Mouse (Mus musculus) liver, embryonic 14.5 days (tissue): Measurements from ENCODE around the gene Igdcc3. TPM values are rescaled to one million over a fixed set of nuclear protein-coding genes. Genes with fewer than 3 reads are reported as not detected.

ENCODE experiments used
- ATAC-seq: fragments of 200-750 bp; cut with Nextera tagmentation; 2 replicates; pipeline ENCODE4 v1.8.0; 2017; ENCODE audit warnings: moderate number of reproducible peaks, mild to moderate bottlenecking, moderate library complexity; ENCODE audit not compliant: insufficient read depth
- DNase-seq, 3 experiments: peaks; one replicate each; pipeline ENCODE4 v3.0.0-alpha.2; 2012 to 2013; ENCODE audit warnings: low read depth in 3 of 3, low spot score in 3 of 3
- H3K27ac ChIP-seq: fragments of 300-500 bp; sonication (generic); 2 replicates; pipeline ENCODE4 v1.5.1; 2014; ENCODE audit warnings: moderate library complexity, mild to moderate bottlenecking, control low read depth, inconsistent platforms
- H3K27me3 ChIP-seq: fragments of 300-500 bp; sonication (generic); 2 replicates; pipeline ENCODE4 v1.6.1; 2014; ENCODE audit warnings: mild to moderate bottlenecking, low read length, moderate library complexity; ENCODE audit not compliant: control insufficient read depth, insufficient read depth
- H3K36me3 ChIP-seq: fragments of 300-500 bp; sonication (generic); replicated peaks from 2 replicates; pipeline ENCODE4 v1.6.1; 2014; ENCODE audit warnings: low read depth; ENCODE audit not compliant: control insufficient read depth, insufficient read depth
- H3K4me1 ChIP-seq, 2 experiments: fragments of 200-500 bp in 1 of 2; fragments of 300-500 bp in 1 of 2; sonication (generic) in 1 of 2; replicated peaks; 2 replicates each; pipeline ENCODE4 v1.6.1; 2012 to 2014; ENCODE audit warnings: antibody characterized with exemption in 1 of 2, inconsistent platforms in 1 of 2, low read length in 1 of 2; ENCODE audit not compliant: control insufficient read depth in 2 of 2, insufficient read depth in 2 of 2
- H3K4me2 ChIP-seq: fragments of 300-500 bp; sonication (generic); 2 replicates; pipeline ENCODE4 v1.6.1; 2014; ENCODE audit warnings: low read depth, mild to moderate bottlenecking, control low read depth, moderate library complexity
- H3K4me3 ChIP-seq, 2 experiments: fragments of 200-500 bp in 1 of 2; fragments of 300-500 bp in 1 of 2; sonication (generic) in 1 of 2; 2 replicates each; pipeline ENCODE4 v1.5.1; 2012 to 2014; ENCODE audit warnings: low read depth in 2 of 2, low read length in 2 of 2, mild to moderate bottlenecking in 2 of 2, control low read depth in 1 of 2, inconsistent platforms in 1 of 2, moderate library complexity in 1 of 2; ENCODE audit not compliant: insufficient read depth in 1 of 2
- H3K9ac ChIP-seq: fragments of 300-500 bp; sonication (generic); replicated peaks from 2 replicates; pipeline ENCODE4 v1.6.1; 2014; ENCODE audit warnings: mild to moderate bottlenecking, control low read depth, moderate library complexity
- H3K9me3 ChIP-seq: fragments of 300-500 bp; sonication (generic); 2 replicates; pipeline ENCODE4 v1.6.1; 2016; ENCODE audit warnings: low read length, mixed read lengths; ENCODE audit not compliant: control insufficient read depth
- CTCF ChIP-seq: IDR thresholded peaks from 2 replicates; pipeline ENCODE4 v1.5.1; 2016; ENCODE audit warnings: antibody characterized with exemption, low read depth, control low read depth
- EP300 ChIP-seq: IDR thresholded peaks from 2 replicates; pipeline ENCODE4 v1.6.1; 2016; ENCODE audit warnings: antibody characterized with exemption, low read depth
- WGBS: fragments of 180-500 bp; shearing (Covaris S2); extraction: QIAGEN DNeasy Blood & Tissue Kit; methylation state at CpG from one replicate; pipeline ENCODE4 v1.1.7; 2014; ENCODE audit not compliant: insufficient replicate concordance; 5-methylcytosine and 5-hydroxymethylcytosine counted together
- polyA plus RNA-seq, 2 experiments: library from polyadenylated mRNA; depleted of rRNA in 1 of 2; stranded (reverse) in 1 of 2; unstranded in 1 of 2; fragments of >200 nt; fragmentation: Nextera tagmentation in 1 of 2; extraction: Ambion mirVana in 1 of 2; gene quantifications; 2 replicates each; pipeline versions ENCODE4 v1.2.1 to v1.2.3; 2012 to 2014

Igdcc3 gene
- polyA plus RNA-seq, 2 experiments = 0.06 TPM

DNA sequence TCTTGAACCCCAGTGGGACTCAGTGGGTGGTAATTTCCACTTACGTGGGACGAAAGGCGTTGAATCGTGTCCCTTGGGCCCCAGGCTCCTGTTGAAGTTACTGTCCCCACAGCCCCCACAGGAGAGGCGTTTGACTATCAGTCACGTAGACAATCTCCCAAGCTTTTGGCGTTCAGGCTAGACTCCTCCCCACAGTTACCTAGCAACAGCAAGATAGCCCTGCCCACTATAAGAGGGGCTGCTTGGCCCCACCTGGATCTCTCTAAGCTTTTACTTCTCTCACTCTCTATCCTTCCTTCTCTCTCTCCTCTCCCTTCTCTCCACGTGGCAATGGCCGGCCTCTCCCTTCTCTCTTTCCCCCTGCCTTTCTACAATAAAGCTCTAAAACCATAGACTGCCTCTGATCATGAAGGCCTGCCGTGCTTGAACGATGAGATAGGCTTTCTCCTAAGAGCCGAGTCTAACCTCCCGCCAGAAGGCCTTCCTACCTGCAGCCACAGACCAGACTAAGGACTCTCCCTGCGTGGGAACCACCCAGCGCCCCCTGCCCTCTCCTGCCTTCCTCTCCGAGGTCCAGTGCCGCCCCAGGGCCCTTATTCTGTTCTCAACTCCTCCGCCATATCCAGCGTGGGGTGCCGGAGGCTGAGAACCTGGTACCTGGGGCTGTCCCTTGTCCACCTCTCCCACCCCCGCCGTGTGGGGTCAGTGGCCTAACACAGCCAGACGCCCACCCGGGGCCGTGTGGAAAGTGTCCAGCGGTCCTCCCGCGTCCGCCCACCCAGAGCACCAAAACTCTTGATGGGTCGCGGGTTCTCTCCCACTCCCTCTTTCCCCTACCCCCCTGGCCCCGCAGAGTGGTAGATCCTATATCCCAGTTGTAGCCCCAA lies 67.5 kb downstream of the Igdcc3 start:
- no peak overlapping the region for H3K27ac ChIP-seq
- TF ChIP-seq CTCF (no peak), EP300 (no peak)
- H3K9me3 ChIP-seq = no peaks in the 10 kb centered on the region
- no peaks in the 10 kb centered on the region for H3K36me3 ChIP-seq
- no peak overlapping the region for H3K4me2 ChIP-seq
- H3K9ac ChIP-seq = 0 out of 2 replicates have a peak overlapping the region, but pooled peaks have one; percentile 2
- no peak overlapping the region for H3K4me3 ChIP-seq
- peak; percentile 56; the same call in 1 of the 2 replicates for ATAC-seq
- no peaks in the 10 kb centered on the region for H3K27me3 ChIP-seq
- no peak for DNase-seq
- 79% methylated on average over 32 of the region's 32 CpGs for WGBS
- peaks cover 0 to 2% of the 10 kb centered on the region in 2 experiments; a peak in 2 of 4 replicates for H3K4me1 ChIP-seq

DNA sequence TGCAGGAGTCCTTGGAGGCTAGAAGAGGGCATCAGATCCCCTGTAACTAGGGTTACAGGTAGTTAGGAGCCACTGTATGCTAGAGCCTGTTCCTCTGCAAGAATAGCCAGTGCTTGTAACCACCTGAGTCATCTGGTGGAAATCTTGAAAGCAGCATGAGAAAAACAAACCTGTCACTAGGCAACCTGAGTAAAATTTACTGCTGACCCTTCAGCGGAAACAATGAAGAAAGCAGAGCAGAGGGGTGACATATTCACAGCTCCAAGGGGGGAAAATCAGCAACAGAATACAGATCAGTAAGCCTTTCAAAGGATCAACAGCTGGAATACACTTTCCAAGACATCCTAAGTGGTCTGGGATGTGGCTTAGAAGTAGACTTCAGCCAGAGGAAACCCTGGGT lies 70.6 kb downstream of the Igdcc3 start:
- Histone ChIP-seq H3K27me3 (no peaks in the 10 kb centered on the region), H3K9ac (no peak overlapping the region), H3K36me3 (no peaks in the 10 kb centered on the region), H3K4me2 (no peak overlapping the region), H3K4me3 (no peak overlapping the region), H3K9me3 (no peaks in the 10 kb centered on the region), H3K27ac (no peak overlapping the region), H3K4me1 (peaks cover 12 to 16% of the 10 kb centered on the region in 2 experiments)
- TF ChIP-seq EP300 (no peak), CTCF (no peak)
- ATAC-seq = no peak
- DNase-seq = no peak
- WGBS = 58% methylated on average over 1 of the region's 1 CpGs

DNA sequence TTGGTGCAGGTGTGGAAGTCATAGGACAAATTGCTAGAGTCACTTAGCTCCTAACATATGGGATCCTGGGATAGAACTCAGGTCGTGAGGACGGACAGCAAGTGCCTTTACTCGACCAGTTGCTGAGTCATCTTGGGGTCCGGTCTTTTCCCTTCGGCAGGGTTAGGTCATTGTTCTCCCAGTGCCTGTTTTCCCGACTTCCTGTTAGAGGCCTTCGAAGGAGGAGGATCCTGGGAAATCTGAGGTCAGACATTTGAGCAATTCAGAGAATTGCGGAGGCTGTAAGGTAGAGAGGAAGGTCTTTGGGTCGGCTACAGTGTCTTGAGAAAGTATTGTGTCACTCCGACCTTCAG lies 73.4 kb downstream of the Igdcc3 start:
- peak overlapping the region; percentile 93 for H3K4me2 ChIP-seq
- peaks cover 39 to 40% of the 10 kb centered on the region in 2 experiments for H3K4me1 ChIP-seq
- H3K27me3 ChIP-seq = no peaks in the 10 kb centered on the region
- peak overlapping the region; percentile 67 to 73 for H3K4me3 ChIP-seq
- H3K36me3 ChIP-seq = no peaks in the 10 kb centered on the region; the same call in 1 of the 2 replicates
- peak in 1 of 3 experiments; percentile 59 for DNase-seq
- no peak for TF ChIP-seq EP300
- TF ChIP-seq CTCF = no peak
- 8% methylated on average over 10 of the region's 10 CpGs for WGBS
- H3K9me3 ChIP-seq = no peaks in the 10 kb centered on the region
- ATAC-seq = no peak
- H3K9ac ChIP-seq = peak overlapping the region; percentile 68
- H3K27ac ChIP-seq = peak overlapping the region; percentile 98

DNA sequence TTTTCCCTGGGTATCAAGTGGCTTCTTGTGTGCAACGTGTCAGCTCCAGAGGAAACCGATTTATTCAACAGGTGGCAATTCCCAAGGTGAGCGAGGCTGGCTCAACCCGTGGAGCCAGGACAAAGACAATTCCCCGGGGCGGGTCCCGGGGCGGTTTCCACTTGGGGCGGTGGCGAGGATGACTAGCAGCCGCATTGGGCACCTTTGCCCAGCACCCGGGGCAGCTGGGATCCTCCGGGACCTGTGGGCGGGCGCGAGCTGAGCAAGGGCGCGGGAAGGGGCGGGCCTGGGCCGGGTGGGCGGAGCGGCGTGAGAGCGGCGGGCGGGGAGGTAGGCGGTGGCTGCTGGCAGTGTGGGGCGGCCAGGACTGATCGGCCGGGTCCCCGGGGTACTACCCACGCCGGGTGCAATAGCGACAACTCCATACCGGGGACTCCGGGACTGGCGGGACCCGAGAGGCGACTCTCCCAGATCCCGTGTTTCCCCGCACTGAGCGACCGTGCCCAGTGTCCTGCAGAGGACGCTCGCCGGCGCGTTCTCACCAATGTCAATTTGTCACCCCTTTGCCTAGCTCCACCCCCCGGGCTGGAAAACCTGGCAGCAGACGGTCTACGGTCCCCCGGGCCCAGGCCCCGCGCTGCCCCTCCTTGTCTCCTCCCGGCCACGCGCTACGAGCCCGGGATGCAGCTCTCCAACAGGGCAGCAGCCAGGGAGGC lies 73.9 kb downstream of the Igdcc3 start:
- H3K4me3 ChIP-seq = peak overlapping the region; percentile 73 to 74
- TF ChIP-seq CTCF = peak; percentile 52
- no peak for TF ChIP-seq EP300
- H3K27me3 ChIP-seq = no peaks in the 10 kb centered on the region
- DNase-seq = peak; percentile 86 to 89 (median 86)
- H3K9me3 ChIP-seq = no peaks in the 10 kb centered on the region
- H3K4me1 ChIP-seq = peaks cover 39 to 41% of the 10 kb centered on the region in 2 experiments
- peak overlapping the region; percentile 98 for H3K27ac ChIP-seq
- H3K36me3 ChIP-seq = no peaks in the 10 kb centered on the region; the same call in 1 of the 2 replicates
- peak; percentile 90 for ATAC-seq
- H3K4me2 ChIP-seq = peak overlapping the region; percentile 93
- H3K9ac ChIP-seq = peak overlapping the region; percentile 97
- WGBS = under 1% methylated on average over 59 of the region's 59 CpGs
